Mouse (Mus musculus) common myeloid progenitor, adult 5-6 weeks (primary cell): ENCODE data around the gene Npl. TPM values are rescaled to one million over a fixed set of nuclear protein-coding genes. Genes with fewer than 3 reads are reported as not detected.
A peak's percentile ranks its signal among the peaks of the same experiment; 100 is the strongest.

Experiments used
- ATAC-seq: replicated peaks from 2 replicates; pipeline ENCODE4 v1.8.0; 2016; ENCODE audit warnings: low read depth, mild to moderate bottlenecking, moderate TSS enrichment, inconsistent platforms; ENCODE audit not compliant: poor library complexity, severe bottlenecking
- total RNA-seq: library from RNA; stranded (forward); fragments of 200-1000, 187-1606 nt; gene quantifications from 2 replicates; pipeline ENCODE4 v1.2.3, GENCODE M21; 2017

Npl gene
- total RNA-seq, result 12.2 and 17.9 TPM in 2 replicates

- peak; percentile 84 for ATAC-seq
These were observed at the start of gene Npl for GRCm38 (mm10) chr1:153549536-153550199. Gene Npl, minus strand, starts transcription at chr1:153550045.

DNA sequence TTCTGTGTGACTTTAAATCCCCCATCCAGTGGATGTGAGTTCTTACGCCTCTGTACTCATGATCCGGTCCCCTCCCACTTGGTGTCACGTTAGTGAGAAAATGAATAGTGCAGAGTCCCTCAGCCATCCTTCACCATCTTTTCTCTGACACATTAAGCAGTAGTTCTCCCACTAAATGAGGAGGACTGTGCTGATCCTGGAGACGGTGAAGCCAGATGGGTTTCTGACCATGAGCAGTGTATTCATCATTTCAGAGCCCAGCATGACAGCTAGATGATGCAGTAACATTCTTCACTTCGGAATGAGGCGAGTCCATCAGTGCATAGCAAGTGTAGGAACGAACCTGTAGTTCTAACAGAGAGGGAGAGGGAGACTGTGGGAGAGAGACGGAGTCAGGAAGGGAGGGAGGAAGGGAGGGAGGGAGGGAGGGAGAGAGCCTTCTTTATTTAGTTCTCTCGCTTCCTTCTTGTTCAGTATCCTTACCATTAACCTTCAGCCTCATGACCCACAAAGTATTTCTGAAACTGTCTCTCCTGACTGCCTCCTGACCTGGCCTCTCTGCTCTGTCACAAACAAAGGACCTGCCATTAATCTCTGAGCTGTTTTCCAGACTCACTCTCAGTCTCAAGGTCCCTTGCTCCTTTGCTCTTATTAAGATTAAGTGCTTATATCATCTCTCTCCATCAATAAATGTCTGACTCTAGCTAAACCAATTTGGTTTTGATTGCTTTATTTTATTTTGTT lies 49.6 kb upstream of the Npl start:
- ATAC-seq, result no peak

DNA sequence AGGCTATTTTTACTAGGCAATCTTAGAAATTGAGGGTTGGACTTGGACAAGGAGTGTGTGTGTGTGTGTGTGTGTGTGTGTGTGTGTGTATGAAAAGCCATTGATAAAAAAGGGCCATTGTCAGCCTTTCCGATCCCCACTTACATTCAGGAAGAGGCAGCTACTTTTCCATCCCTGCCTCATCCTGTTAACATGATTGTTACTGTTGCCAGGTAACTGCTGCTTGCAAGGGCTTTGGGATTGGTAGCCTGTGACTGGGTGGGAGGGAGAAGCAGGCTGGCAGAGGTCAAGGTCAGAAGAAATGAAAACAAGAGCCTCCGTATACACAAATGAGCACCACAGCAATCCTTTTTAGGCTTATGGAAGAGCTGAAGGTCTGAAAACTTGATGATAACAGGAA lies 48.9 kb upstream of the Npl start:
- no peak for ATAC-seq

- no peak for ATAC-seq
These were observed 43.8 kb upstream of the Npl start for GRCm38 (mm10) chr1:153593678-153594077.

- no peak for ATAC-seq
These were observed 40.4 kb upstream of the Npl start for GRCm38 (mm10) chr1:153590176-153590734.

- ATAC-seq, result no peak
These were observed 38.1 kb upstream of the Npl start for GRCm38 (mm10) chr1:153587956-153588355.

DNA sequence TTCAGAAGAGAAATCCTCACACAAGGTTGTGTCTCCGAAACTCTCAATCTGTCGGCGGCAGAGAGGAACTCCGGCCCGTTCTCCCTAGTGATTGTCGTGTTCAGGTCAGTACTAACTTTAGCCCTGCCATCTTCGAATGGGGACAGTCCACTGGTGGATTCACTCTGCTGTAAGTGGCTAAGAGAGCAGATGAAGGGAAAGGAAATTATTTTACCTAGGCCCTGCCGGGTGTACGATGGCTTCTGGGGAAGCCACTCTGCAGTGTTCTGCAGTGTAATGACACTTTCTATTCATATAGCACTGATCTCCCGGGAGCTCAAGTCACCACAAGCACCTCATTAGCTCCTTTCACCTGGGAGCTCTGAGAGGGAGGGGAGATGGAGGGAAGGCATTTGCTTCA lies 37.0 kb upstream of the Npl start:
- no peak for ATAC-seq

- peak; percentile 45 for ATAC-seq
These were observed 35.9 kb upstream of the Npl start for GRCm38 (mm10) chr1:153585752-153586151.

DNA sequence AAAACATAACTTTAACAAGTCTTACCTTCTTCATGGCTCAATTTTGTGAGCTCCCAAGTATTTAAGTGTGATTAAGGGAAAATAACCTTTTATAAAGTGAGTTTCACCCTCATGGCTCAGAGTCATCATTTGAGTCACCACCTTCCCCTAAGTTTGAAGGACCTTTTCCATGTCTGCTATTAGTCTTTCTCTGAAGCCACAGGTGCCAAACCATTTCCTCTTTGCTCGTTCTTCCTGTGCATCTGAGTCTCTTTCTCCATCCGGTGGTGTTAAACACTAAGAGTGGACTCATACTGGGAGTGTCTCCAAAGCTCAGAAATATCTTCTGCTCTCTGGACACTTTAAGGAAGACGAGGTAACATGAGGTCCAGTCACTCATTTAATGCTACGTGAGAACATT lies 33.3 kb upstream of the Npl start:
- ATAC-seq, result 0 out of 2 replicates have a peak, but pooled peaks have one; percentile 25

- no peak for ATAC-seq
These were observed 24.9 kb upstream of the Npl start for GRCm38 (mm10) chr1:153574730-153575129.

DNA sequence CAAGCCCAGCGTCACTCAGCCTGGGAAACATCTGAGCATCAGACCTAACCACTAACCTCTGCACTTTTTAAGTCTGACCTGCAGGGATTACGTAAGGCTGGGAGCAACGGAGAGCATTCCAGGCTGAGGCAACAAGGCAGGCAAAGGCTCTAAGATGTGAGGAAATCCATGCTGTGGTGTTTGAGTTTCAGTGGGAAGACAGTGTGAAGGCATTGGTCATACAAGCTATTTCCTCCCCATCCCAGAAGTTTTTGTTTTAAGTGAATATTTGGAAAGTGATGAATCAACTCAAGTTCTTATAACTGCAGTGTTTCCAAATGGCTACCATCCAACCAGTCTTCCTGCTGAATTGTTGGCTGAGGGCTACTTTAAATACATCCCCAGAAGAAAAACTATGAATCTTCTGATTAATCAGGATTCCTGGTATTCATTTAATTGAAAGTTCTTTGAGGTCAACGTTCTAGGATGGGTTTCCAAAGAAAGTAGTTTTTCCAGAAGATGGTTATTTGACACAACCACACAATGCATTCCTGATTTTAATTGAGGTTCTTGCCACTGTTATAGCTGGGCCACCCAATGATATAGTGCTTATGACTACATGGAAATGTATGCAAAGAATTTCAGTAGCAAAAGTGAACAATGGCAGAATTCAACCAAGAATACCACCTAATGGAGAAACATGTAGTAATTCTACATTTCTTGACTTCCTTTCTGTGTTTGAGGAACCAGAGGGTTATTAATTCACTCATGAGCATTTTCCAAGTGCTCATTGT lies 22.6 kb upstream of the Npl start:
- ATAC-seq, result no peak

- ATAC-seq, result no peak
These were observed 15.9 kb upstream of the Npl start for GRCm38 (mm10) chr1:153565701-153566100.

- no peak for ATAC-seq
These were observed 14.9 kb upstream of the Npl start for GRCm38 (mm10) chr1:153564701-153565100.

- ATAC-seq, result no peak
These were observed 13.8 kb upstream of the Npl start for GRCm38 (mm10) chr1:153563675-153564074.

DNA sequence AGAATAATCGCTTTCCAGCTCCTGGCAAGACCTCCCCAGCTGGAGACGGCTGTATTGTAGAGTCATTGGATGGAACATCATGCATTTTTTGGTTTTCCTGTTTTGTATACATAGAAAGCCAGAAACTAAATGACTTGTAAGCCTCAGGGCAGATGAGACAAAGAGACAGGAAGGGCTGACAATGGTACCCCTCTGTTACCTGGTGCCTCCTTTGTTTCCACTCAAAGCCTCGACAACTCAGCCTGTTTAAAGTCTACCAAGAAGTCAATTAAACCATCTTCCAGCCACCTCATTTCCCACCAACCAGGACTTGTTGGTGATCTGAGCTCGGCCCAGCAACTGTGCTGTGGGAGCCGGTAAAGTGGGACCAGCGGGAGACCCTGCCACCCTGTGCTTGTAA lies 11.0 kb upstream of the Npl start:
- no peak for ATAC-seq

DNA sequence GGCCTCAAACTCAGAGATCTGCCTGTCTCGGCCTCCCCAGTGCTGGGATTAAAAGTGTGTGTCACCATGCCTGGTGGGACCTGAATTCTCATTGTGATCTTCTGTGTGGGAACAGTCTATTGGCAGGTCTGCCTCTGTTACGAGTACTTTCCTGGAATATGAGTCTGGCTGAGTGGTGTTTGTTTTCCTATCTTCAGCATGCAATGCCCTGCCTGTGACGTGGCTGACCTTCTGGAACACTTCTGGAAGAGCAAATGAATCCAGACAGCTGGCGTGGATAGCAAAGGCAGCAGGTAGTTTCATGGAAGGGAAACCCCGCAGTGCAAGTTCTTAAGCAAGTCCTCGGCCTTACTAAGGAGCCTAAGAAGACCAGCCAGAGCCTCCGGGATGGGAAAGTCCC lies 9.9 kb upstream of the Npl start:
- no peak for ATAC-seq

- peak; percentile 90 for ATAC-seq
These were observed 9.3 kb upstream of the Npl start for GRCm38 (mm10) chr1:153559126-153559647.

DNA sequence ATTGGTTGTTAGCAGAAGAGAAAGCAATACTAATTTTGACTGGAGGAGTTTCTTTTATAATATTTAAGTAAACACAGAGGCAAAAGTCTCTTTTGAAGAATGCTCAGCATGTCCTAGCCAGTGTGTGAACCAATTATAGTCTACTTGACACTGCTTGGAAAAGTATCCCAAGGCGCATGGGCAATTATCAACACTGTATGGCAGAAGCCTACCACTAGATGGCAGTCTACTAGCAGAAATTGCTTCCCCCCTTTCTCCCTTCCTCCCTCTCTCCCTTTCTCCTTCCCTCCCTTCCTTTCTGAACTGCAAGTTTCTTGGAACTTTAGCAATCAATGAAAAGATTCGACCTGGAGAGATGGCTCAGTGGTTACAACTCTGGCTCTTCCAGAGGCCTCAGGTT lies 7.1 kb upstream of the Npl start:
- ATAC-seq, result peak; percentile 76

DNA sequence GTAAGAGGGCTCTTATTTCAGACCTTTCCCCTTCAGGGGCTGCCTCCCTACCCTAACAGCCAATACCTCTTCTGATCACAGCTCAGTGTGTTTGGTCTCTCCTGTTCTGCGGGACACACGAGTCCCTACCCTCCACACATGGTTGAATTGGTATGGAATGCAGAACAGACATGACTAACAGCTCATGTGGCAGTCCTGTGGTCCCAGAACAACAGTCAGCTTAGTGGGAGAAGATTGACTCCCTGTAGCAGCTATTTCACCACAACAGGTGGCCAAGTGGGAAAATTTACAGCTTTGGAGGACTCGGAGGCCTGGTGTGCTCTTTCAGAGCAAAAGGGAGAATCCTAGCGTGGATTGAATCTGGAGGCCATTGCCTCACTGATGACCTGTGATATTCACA lies 6.4 kb upstream of the Npl start:
- ATAC-seq, result no peak

DNA sequence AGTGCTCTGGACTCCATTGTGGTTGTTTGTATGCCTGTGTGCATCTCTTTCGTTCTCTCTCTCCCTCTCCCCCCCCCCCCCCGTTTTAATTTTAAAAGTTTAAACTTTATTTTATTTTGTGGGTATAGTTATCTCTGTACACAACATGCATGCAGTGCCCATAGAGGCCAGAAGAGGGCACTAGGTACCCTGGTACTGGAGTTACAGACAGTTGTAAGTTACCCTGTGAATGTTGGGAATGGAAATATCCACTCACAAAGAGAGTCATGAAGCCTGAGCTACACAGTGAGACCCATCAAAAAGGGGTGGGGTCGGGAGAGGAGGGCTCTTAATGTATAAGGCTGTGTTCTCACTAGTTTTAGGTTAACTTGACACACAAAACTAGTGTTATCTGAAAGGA lies 969 bp upstream of the Npl start:
- peak; percentile 50 for ATAC-seq
